Mouse (Mus musculus): Measurements from ENCODE around the gene Hmg20a.

- no peak for TF ChIP-seq CTCF (IDR thresholded peaks at IDR 0.05; ENCODE audit: low read depth)
- no peak for TF ChIP-seq EP300 (IDR thresholded peaks at IDR 0.05; ENCODE audit: low read depth)
Measured at GRCm38 (mm10) chr9:56522281-56522680, 103.9 kb downstream of the Hmg20a start.
